Mouse (Mus musculus) kidney, adult 8-10 months (tissue): ENCODE data around the gene Zbtb41.
A peak's percentile ranks its signal among the peaks of the same experiment; 100 is the strongest.

Experiments
- DNase-seq, 2 experiments: peaks; one replicate each; pipeline ENCODE4 v3.0.0; 2022

Gene Zbtb41

DNA sequence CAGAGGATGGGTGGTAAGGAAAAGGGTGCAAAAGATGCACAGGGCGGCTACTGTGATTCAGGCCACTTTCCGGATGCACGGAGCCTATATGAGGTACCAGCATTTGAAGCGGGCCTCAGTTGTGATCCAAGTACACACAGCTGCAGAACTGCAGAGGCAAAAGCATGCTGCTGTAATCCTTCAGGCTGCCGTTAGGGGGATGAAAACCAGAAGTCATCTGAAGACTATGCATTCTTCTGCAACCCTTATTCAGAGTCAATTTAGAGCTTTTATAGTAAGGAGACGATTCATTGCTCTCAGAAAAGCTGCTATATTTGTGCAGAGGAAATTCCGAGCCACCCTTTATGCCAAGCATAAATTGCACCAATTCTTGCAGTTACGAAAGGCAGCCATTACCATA, 58.2 kb downstream of the Zbtb41 start:
- DNase-seq = no peak

DNA sequence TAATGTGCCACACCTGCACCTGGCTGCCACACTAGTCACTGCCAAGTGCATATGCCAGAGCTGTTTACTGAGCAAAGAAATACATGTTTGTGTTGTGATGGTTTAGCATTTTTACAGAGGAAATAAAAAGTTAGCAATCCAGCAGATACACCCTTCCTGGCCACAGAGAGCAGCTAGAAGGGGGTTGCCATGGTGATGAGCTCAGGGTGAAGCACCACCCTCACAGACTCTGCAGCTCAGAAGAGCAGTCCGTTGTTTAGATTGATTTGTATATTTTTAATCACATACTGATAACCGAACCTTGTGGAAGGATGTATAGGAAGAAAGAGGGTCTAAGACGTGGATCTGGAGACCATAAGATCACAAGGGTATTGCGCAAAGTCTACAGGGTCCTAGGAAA, 59.1 kb downstream of the Zbtb41 start:
- DNase-seq = no peak

DNA sequence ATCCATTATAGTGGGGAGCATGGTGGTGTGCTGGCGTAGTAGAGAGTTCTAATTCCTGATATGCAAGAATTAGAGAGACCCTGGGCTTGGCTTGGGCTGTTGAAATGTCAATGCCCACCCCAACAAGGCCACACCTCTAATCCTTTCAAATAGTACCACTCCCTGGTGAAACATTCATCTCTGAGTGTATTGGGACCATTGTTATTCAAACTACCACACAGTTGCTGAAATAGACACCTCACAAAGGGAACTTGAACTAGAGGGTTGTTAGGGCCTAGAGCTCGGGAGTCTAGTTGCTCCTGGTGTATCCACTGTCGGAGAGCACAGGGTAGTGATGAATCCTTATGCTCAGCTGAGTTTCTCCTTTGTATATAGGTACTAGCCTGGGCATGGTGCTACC, 72.5 kb downstream of the Zbtb41 start:
- no peak for DNase-seq

DNA sequence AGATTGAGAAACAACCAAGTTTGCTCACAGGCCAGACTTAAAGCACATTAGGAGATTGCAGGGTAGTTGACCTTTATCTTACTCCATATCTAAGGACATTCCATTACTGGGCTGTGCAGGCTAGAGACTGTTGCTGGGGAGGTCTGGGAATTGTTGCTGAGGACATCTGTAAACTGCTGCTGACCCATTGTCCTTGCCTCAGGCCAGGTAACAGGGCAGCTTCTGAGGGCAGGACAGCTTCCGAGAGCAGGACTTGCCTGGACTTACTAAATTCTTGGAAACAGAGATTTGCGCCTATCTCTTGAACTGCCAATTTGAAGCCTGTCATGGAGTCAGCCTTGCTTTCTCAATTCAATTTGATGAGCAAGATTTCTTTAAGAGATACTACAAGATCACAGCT, 73.3 kb downstream of the Zbtb41 start:
- no peak for DNase-seq

DNA sequence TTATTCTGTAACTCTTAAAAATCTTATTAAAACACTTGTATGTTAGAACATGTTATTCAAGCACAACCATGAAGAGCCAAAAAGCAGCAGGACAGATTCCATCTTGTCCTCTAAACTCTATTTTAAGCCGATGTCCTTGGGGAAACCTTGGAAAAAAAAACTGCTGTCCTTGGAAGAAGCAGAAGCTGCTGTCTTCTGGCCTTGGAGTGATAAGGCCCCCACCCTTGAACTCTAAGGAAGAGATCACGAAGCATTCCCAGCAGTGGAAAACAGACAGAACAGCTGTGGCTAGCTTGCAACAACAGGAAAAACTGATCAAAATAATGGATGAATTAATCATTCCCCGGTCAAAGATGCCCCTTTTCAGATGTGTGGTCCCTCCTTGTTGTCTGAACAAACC, 74.1 kb downstream of the Zbtb41 start:
- DNase-seq = no peak

DNA sequence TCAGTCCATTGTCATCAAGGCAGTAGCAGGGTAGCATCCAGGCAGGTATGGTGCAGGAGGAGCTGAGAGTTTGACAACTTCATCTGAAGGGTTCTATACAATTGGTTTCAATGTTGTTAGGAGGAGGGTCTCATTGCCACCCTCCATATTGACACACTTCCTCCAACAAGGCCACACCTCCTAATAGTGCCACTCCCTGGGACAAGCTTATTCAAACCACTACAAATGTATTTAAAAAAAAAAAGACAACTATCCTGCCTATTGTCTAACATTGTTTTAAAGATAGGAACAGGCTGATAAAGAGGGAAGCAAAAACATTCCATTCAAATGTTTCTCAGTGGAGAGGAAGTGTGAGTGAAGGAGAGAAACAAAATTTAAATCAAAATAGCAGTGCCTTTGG, 77.7 kb downstream of the Zbtb41 start:
- DNase-seq = no peak

DNA sequence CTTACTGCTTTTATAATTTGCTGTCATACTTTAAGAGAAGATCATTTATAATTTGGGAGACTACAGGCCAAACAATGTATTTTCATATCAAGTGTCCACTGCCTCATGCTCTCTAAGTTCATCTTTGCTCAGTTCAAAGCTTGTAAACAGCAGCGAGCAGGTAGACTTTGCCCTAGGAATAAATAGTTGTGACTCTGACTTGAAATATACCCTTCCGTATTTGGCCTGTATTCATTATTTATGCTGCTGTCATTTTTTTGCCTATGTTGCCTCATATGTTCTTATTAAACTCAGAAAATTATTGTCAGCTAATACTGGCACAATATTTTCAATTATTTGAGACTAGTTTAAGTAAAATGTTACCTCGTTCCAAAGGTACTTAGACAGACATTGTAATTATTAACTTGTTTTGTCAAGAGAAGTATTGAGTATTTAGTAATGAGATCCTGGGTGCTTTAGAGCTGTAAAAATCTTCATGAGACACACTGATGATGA, 79.2 kb downstream of the Zbtb41 start, which contains the start of gene F13b:
F13b (plus strand) TSS at position 445 of the 495 bp plus-strand sequence.
- peak; percentile 5 to 34 for DNase-seq
